In the genomic region with DNA sequence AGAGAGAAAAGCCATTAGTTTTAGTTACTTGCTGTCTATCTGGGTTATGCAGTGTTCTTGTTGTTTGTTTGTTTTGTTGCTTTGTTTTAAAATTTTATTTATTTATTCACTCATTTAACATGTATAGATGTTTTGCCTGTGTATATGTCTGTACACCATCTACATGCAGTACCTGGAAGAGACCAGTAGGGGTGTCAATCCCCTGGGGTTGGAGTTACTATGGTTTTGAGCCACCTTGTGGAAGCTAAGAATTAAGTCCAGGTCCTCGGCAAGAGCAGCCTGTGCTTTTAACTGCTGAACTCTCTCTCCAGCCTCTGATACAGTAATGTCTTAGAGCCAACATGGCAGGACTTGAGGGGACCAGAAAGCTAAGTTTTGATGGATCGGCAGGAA, we compare ENCODE assay signal across 12 mouse cellular contexts. TPM values are rescaled to one million over a fixed set of nuclear protein-coding genes. Genes with fewer than 3 reads are reported as not detected.
DNase-seq lines count a peak whose midpoint lies in the region; ATAC-seq and TF ChIP-seq lines count a peak whose summit lies in the region.
"Had no signal": no experiment of that assay in that cellular context is flagged by ENCODE, and none has a peak within 500 bp of the region (broad histone marks: within the 10 kb centered on the region; RNA-seq: fewer than 3 reads in every experiment).

No protein-coding gene starts in this region.

- 94% methylated on average over 2 of the region's 2 CpGs for WGBS in liver, postnatal 0 days (ENCODE audit: insufficient replicate concordance)
- 68% methylated on average over 2 of the region's 2 CpGs for WGBS in liver, embryonic 12.5 days (ENCODE audit: insufficient replicate concordance)
- WGBS in midbrain, embryonic 15.5 days, result 87% methylated on average over 2 of the region's 2 CpGs

- no peaks in the 10 kb centered on the region for H3K27me3 ChIP-seq in liver, postnatal 0 days (ENCODE audit: insufficient read depth, low read length)
- peaks cover 31% of the 10 kb centered on the region for H3K27me3 ChIP-seq in liver, embryonic 12.5 days (replicated peaks)
- H3K27me3 ChIP-seq in midbrain, embryonic 15.5 days (replicated peaks), result no peaks in the 10 kb centered on the region

- no peak overlapping the region for H3K27ac ChIP-seq in liver, postnatal 0 days (ENCODE audit: low read depth)
- H3K27ac ChIP-seq in liver, embryonic 12.5 days, result no peak overlapping the region
- H3K27ac ChIP-seq in midbrain, embryonic 15.5 days, result peak overlapping the region; percentile 7
- H3K27ac ChIP-seq: neural tube, embryonic 13.5 days had no signal

- peaks cover 3% of the 10 kb centered on the region for H3K4me1 ChIP-seq in liver, postnatal 0 days (ENCODE audit: insufficient read depth)
- peaks cover 5% of the 10 kb centered on the region; the same call in 1 of the 2 replicates for H3K4me1 ChIP-seq in liver, embryonic 12.5 days
- H3K4me1 ChIP-seq in midbrain, embryonic 15.5 days, result peaks cover 14% of the 10 kb centered on the region

- H3K9ac ChIP-seq in liver, postnatal 0 days (replicated peaks), result no peak overlapping the region
- H3K9ac ChIP-seq in liver, embryonic 12.5 days, result no peak overlapping the region
- no peak overlapping the region for H3K9ac ChIP-seq in midbrain, embryonic 15.5 days
- H3K9ac ChIP-seq: neural tube, embryonic 13.5 days had no signal

- no peaks in the 10 kb centered on the region for H3K36me3 ChIP-seq in liver, postnatal 0 days (replicated peaks; ENCODE audit: insufficient read depth, low read length)
- no peaks in the 10 kb centered on the region for H3K36me3 ChIP-seq in liver, embryonic 12.5 days
- H3K36me3 ChIP-seq in midbrain, embryonic 15.5 days (replicated peaks), result no peaks in the 10 kb centered on the region
- H3K36me3 ChIP-seq: neural tube, embryonic 13.5 days had no signal

- DNase-seq in liver, postnatal 0 days, result no peak
- DNase-seq in brain, embryonic 14.5 days (ENCODE audit: low read depth), result no peak
- no peak for DNase-seq in cerebellum, postnatal 10 days
- no peak for DNase-seq in cerebellum, adult 11 months
- DNase-seq: cerebellum, adult 2 months; gastrocnemius, postnatal 10 days; kidney, postnatal 36 days; lung, postnatal 10 days had no signal

- TF ChIP-seq EP300 in liver, postnatal 0 days (IDR thresholded peaks at IDR 0.05; ENCODE audit: low read depth), result no peak

- no peak for ATAC-seq in liver, postnatal 0 days
- no peak for ATAC-seq in liver, embryonic 12.5 days
- ATAC-seq in erythroid progenitor cell, adult 5-6 weeks (replicated peaks; ENCODE audit: low FRiP score, poor library complexity, severe bottlenecking), result peak; percentile 60; the same call in 1 of the 2 replicates
- ATAC-seq in midbrain, embryonic 15.5 days (replicated peaks), result no peak

- H3K4me3 ChIP-seq in liver, postnatal 0 days (ENCODE audit: low read depth, low read length), result no peak overlapping the region
- H3K4me3 ChIP-seq in liver, embryonic 12.5 days, result no peak overlapping the region
- no peak overlapping the region for H3K4me3 ChIP-seq in midbrain, embryonic 15.5 days
- H3K4me3 ChIP-seq: neural tube, embryonic 13.5 days had no signal

- H3K9me3 ChIP-seq in liver, postnatal 0 days (ENCODE audit: low read length), result no peaks in the 10 kb centered on the region
- no peaks in the 10 kb centered on the region for H3K9me3 ChIP-seq in liver, embryonic 12.5 days (replicated peaks)
- no peaks in the 10 kb centered on the region for H3K9me3 ChIP-seq in midbrain, embryonic 15.5 days
- H3K9me3 ChIP-seq: neural tube, embryonic 13.5 days had no signal

- no peak for TF ChIP-seq POLR2A in brain, embryonic 14.5 days (IDR thresholded peaks at IDR 0.05; ENCODE audit: borderline replicate concordance, extremely low read depth, insufficient read depth, insufficient read length, poor library complexity, severe bottlenecking)

- H3K4me2 ChIP-seq in liver, postnatal 0 days (ENCODE audit: low read depth, low read length), result no peak overlapping the region
- H3K4me2 ChIP-seq in liver, embryonic 12.5 days, result no peak overlapping the region
- no peak overlapping the region for H3K4me2 ChIP-seq in midbrain, embryonic 15.5 days
- H3K4me2 ChIP-seq: neural tube, embryonic 13.5 days had no signal

- peak; percentile 62 for TF ChIP-seq CTCF in liver, postnatal 0 days (IDR thresholded peaks at IDR 0.05; ENCODE audit: low read depth)
- peak; percentile 50; the same call in 1 of the 2 replicates for TF ChIP-seq CTCF in brain, embryonic 14.5 days (IDR thresholded peaks at IDR 0.05; ENCODE audit: borderline replicate concordance, extremely low read depth, insufficient read depth, insufficient read length)

RNA-seq across cellular contexts. Expression of a gene that starts 21.2 kb away (rescaled TPM):
- polyA plus RNA-seq in liver, postnatal 0 days (2015; fragmentation: Nextera tagmentation; extraction: Ambion mirVana), result 25.3 and 29.1 TPM in 2 replicates
- 61.3 and 64.7 TPM in 2 replicates for polyA plus RNA-seq in liver, embryonic 12.5 days (2016; fragmentation: Nextera tagmentation; extraction: Ambion mirVana)
- 65.6 and 69.2 TPM in 2 replicates for polyA plus RNA-seq in brain, embryonic 14.5 days (2012; rRNA removed)
- total RNA-seq in erythroid progenitor cell, adult 5-6 weeks (2015; ENCODE audit: low replicate concordance), result 50.5 and 117 TPM in 2 replicates
- 34.1 and 47.1 TPM in 2 replicates for total RNA-seq in erythroid progenitor cell, adult 5-6 weeks (2017; ENCODE audit: low replicate concordance)
- 60.2 and 63.5 TPM in 2 replicates for polyA plus RNA-seq in midbrain, embryonic 15.5 days (2015; fragmentation: Nextera tagmentation; extraction: Ambion mirVana)
